Mouse (Mus musculus) right cerebral cortex, adult 2 months (tissue): ENCODE data around the gene Mtmr4.

Source experiments
- DNase-seq, 2 experiments: peaks; one replicate each; pipeline ENCODE4 v3.0.0; 2021 to 2022; ENCODE audit warnings: low spot score in 2 of 2

Mtmr4 gene

GRCm38 (mm10) chr11:87615551-87615950 is 23.6 kb downstream of the Mtmr4 start:
- DNase-seq = no peak

GRCm38 (mm10) chr11:87615952-87616351 is 24.0 kb downstream of the Mtmr4 start:
- DNase-seq = no peak

- no peak for DNase-seq
Observed at GRCm38 (mm10) chr11:87616790-87617474, 25.0 kb downstream of the Mtmr4 start, which contains the start of gene Hsf5. TSS of gene Hsf5 (plus strand) at chr11:87617164.

GRCm38 (mm10) chr11:87617606-87618005 is 25.6 kb downstream of the Mtmr4 start:
- DNase-seq = no peak

- DNase-seq = no peak
Observed at GRCm38 (mm10) chr11:87623160-87623559, 31.2 kb downstream of the Mtmr4 start.

- DNase-seq = no peak
Observed at GRCm38 (mm10) chr11:87629859-87630258, 37.9 kb downstream of the Mtmr4 start.

- no peak for DNase-seq
Observed at GRCm38 (mm10) chr11:87638793-87639192, 46.8 kb downstream of the Mtmr4 start.

- DNase-seq = no peak
Observed at GRCm38 (mm10) chr11:87639206-87639605, 47.2 kb downstream of the Mtmr4 start.

GRCm38 (mm10) chr11:87642865-87643264 is 50.9 kb downstream of the Mtmr4 start:
- no peak for DNase-seq

GRCm38 (mm10) chr11:87654693-87655092 is 62.7 kb downstream of the Mtmr4 start:
- no peak for DNase-seq

- no peak for DNase-seq
Observed at GRCm38 (mm10) chr11:87659216-87659615, 67.3 kb downstream of the Mtmr4 start.

GRCm38 (mm10) chr11:87662407-87662806 is 70.4 kb downstream of the Mtmr4 start, which contains the start of gene Rnf43:
TSS of gene Rnf43 (plus strand) at chr11:87662722.
- peak; percentile 90 to 93 for DNase-seq

- no peak for DNase-seq
Observed at GRCm38 (mm10) chr11:87662822-87663221, 70.9 kb downstream of the Mtmr4 start.

GRCm38 (mm10) chr11:87663948-87664347 is 72.0 kb downstream of the Mtmr4 start:
- no peak for DNase-seq

GRCm38 (mm10) chr11:87664521-87664920 is 72.6 kb downstream of the Mtmr4 start:
- DNase-seq = no peak

- DNase-seq = no peak
Observed at GRCm38 (mm10) chr11:87665224-87665623, 73.3 kb downstream of the Mtmr4 start.

GRCm38 (mm10) chr11:87665658-87666057 is 73.7 kb downstream of the Mtmr4 start:
- DNase-seq = no peak
